12 mouse cellular contexts compared by ENCODE assay signal in the genomic region with DNA sequence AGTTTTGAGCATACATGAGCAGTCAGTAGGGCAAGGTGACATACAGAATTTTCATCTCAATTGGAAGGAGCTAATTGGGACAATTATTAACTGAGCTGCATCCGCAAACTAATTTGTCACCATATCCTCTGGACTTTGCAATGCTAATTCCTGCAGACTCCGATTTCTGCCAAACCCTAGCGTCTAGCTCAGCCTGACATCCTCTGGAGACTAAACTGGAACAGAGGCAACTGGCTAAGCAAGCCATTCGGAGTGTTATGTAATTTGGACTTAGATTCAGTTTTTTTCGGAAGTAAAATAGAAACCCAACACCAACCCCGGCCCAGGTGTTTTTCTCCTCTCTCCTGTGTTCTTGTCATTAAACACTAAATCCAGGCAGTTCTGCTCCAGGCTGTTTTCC.
DNase-seq lines count a peak whose midpoint lies in the region; ATAC-seq and TF ChIP-seq lines count a peak whose summit lies in the region.
"Had no signal": no experiment of that assay in that cellular context is flagged by ENCODE, and none has a peak within 500 bp of the region (broad histone marks: within the 10 kb centered on the region; RNA-seq: fewer than 3 reads in every experiment).

No protein-coding gene starts in this region.

- no peaks in the 10 kb centered on the region for H3K4me1 ChIP-seq in embryonic facial prominence, embryonic 11.5 days (ENCODE audit: control insufficient read depth, insufficient read depth, low read length)
- peaks cover 9% of the 10 kb centered on the region for H3K4me1 ChIP-seq in embryonic facial prominence, embryonic 10.5 days
- peaks cover 4% of the 10 kb centered on the region for H3K4me1 ChIP-seq in liver, adult 2 months (ENCODE audit: control insufficient read depth, insufficient read depth, low read length)
- H3K4me1 ChIP-seq: midbrain, embryonic 15.5 days; neural tube, embryonic 15.5 days had no signal

- no peak for TF ChIP-seq CTCF in liver, adult 2 months (IDR thresholded peaks at IDR 0.05; ENCODE audit: low read depth, low read length)

- no peak overlapping the region for H3K27ac ChIP-seq in embryonic facial prominence, embryonic 11.5 days (replicated peaks; ENCODE audit: low read depth, low read length)
- H3K27ac ChIP-seq in embryonic facial prominence, embryonic 10.5 days (replicated peaks) = no peak overlapping the region
- peak overlapping the region; percentile 49 for H3K27ac ChIP-seq in liver, adult 2 months (replicated peaks; ENCODE audit: insufficient read depth, low read depth, low read length)
- H3K27ac ChIP-seq: midbrain, embryonic 15.5 days; neural tube, embryonic 15.5 days had no signal

- no peaks in the 10 kb centered on the region for H3K9me3 ChIP-seq in embryonic facial prominence, embryonic 11.5 days (replicated peaks; ENCODE audit: control insufficient read depth, low read length)
- H3K9me3 ChIP-seq in embryonic facial prominence, embryonic 10.5 days = no peaks in the 10 kb centered on the region
- H3K9me3 ChIP-seq: midbrain, embryonic 15.5 days; neural tube, embryonic 15.5 days had no signal

- H3K27me3 ChIP-seq in embryonic facial prominence, embryonic 11.5 days (ENCODE audit: control insufficient read depth, insufficient read depth, low read length) = no peaks in the 10 kb centered on the region
- H3K27me3 ChIP-seq in embryonic facial prominence, embryonic 10.5 days (replicated peaks; ENCODE audit: low read depth, poor library complexity, severe bottlenecking) = no peaks in the 10 kb centered on the region
- H3K27me3 ChIP-seq in liver, adult 2 months (ENCODE audit: control insufficient read depth, insufficient read depth, low read length) = no peaks in the 10 kb centered on the region
- H3K27me3 ChIP-seq: midbrain, embryonic 15.5 days; neural tube, embryonic 15.5 days; Patski had no signal

- 45% methylated on average over 6 of the region's 6 CpGs for WGBS in embryonic facial prominence, embryonic 11.5 days
- 67% methylated on average over 6 of the region's 6 CpGs for WGBS in embryonic facial prominence, embryonic 10.5 days
- 18% methylated on average over 6 of the region's 6 CpGs for WGBS in liver, adult 2 months

- H3K9ac ChIP-seq in embryonic facial prominence, embryonic 11.5 days (replicated peaks; ENCODE audit: low read length) = no peak overlapping the region
- H3K9ac ChIP-seq in liver, adult 2 months (ENCODE audit: low read depth, low read length) = no peak overlapping the region
- H3K9ac ChIP-seq: midbrain, embryonic 15.5 days; neural tube, embryonic 15.5 days had no signal

- H3K4me3 ChIP-seq in embryonic facial prominence, embryonic 11.5 days (ENCODE audit: low read depth, low read length) = no peak overlapping the region
- H3K4me3 ChIP-seq in embryonic facial prominence, embryonic 10.5 days = no peak overlapping the region
- no peak overlapping the region for H3K4me3 ChIP-seq in liver, adult 2 months (ENCODE audit: insufficient read depth, low read depth, low read length)
- H3K4me3 ChIP-seq: midbrain, embryonic 15.5 days; neural tube, embryonic 15.5 days had no signal

- DNase-seq in embryonic facial prominence, embryonic 11.5 days (ENCODE audit: low spot score) = peak; percentile 25
- no peak for DNase-seq in embryonic facial prominence, embryonic 10.5 days (ENCODE audit: low spot score)
- DNase-seq in liver, adult 2 months (ENCODE audit: extremely low read depth, low read depth, low spot score) = peak; percentile 97
- no peak for DNase-seq in liver
- DNase-seq in heart, postnatal 10 days = peak; percentile 50
- peak; percentile 67 for DNase-seq in skeletal muscle tissue, adult 2 months (ENCODE audit: low read depth, low spot score)
- DNase-seq in layer of hippocampus, postnatal 36 days = no peak
- no peak for DNase-seq in spleen, adult 18-20 months
- DNase-seq: lung, adult 2 months had no signal

- no peak for ATAC-seq in embryonic facial prominence, embryonic 11.5 days (replicated peaks; ENCODE audit: insufficient number of reproducible peaks, low FRiP score, low TSS enrichment, low read depth)
- ATAC-seq: midbrain, embryonic 15.5 days; Patski had no signal

- no peaks in the 10 kb centered on the region for H3K36me3 ChIP-seq in embryonic facial prominence, embryonic 11.5 days (replicated peaks; ENCODE audit: control insufficient read depth, insufficient read depth, low read depth, low read length)
- H3K36me3 ChIP-seq in embryonic facial prominence, embryonic 10.5 days (replicated peaks) = no peaks in the 10 kb centered on the region
- H3K36me3 ChIP-seq in liver, adult 2 months (ENCODE audit: control insufficient read depth, insufficient read depth, low read length) = no peaks in the 10 kb centered on the region
- H3K36me3 ChIP-seq: midbrain, embryonic 15.5 days; neural tube, embryonic 15.5 days had no signal

- H3K79me2 ChIP-seq in liver, adult 2 months (ENCODE audit: control insufficient read depth, insufficient read depth, low read length) = no peaks in the 10 kb centered on the region

- no peak for TF ChIP-seq POLR2A in liver, adult 2 months (IDR thresholded peaks at IDR 0.05; ENCODE audit: extremely low read depth, insufficient read depth, low read length)

- H3K4me2 ChIP-seq in embryonic facial prominence, embryonic 11.5 days (ENCODE audit: low read depth, low read length) = no peak overlapping the region
- H3K4me2 ChIP-seq: midbrain, embryonic 15.5 days; neural tube, embryonic 15.5 days had no signal

- intact Hi-C loops in heart, postnatal 10 days (cut with DNase I) = no loop called here

Comparison
In these comparisons a context has a peak if more than half of its experiments do, and no peak if none do; other contexts are left out.
1. DNase-seq: peak in embryonic facial prominence, embryonic 11.5 days (single experiment), liver, adult 2 months (single experiment), heart, postnatal 10 days (2 of 2) and skeletal muscle tissue, adult 2 months (single experiment); none in embryonic facial prominence, embryonic 10.5 days (single experiment), liver (single experiment), layer of hippocampus, postnatal 36 days (0 of 2) and spleen, adult 18-20 months (0 of 2).